Mouse (Mus musculus) R1 (cell line): ENCODE measurements at regions not wholly inside any gene's neighbourhood (a gene's known extent, or its start where the extent isn't known, plus 50 kb on each side); places are given as distances from the start of the nearest gene placed in this dataset.

Experiments used
- DNase-seq: peaks from one replicate; pipeline ENCODE4 v3.0.0-alpha.2; 2018; ENCODE audit warnings: low read depth, low spot score

GRCm38 (mm10) chr3:17772886-17773285 is 175.3 kb upstream of the Cypt12 start:
- DNase-seq: no peak

- no peak for DNase-seq
Observed at GRCm38 (mm10) chr3:17779152-17779551, 169.1 kb upstream of the Cypt12 start.

DNA sequence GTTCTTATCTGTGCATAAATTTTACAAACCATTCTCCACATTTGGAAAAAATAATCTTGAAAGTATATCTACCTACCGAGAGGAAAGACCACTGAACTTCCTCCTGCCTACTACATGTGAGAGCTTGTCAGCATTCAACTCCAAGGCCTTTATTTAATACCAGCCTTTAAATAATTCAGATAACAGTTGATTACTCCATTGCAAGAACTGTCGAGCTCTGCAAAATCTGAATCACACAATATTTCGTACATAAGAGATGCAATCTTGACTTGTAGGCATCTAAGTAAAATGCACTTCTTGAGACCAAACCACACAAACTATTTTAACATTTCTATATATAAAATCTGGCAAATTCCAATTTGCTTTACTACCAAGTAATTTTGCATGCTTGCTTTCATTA is 164.1 kb upstream of the Cypt12 start:
- DNase-seq: no peak

DNA sequence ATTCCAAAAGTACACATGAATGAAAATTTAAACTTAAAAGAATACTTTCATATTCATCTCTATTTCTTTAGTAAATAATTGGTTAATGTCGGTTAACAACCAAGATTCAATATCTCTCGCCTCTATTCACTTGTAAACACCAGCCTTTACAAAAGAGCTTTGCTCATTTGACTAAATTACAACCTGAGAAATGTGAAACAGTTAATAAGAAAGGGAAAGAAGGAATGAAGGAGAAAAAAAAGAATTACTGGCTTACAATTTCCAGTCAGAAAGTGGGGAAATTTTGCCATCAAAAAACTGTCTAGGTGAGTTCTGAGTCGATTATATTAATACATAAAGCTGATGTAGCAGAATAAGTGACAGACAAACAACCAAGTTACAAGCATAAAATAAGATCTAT is 163.6 kb upstream of the Cypt12 start:
- no peak for DNase-seq

- DNase-seq: peak; percentile 58
Observed at GRCm38 (mm10) chr3:17785106-17786022, 162.8 kb upstream of the Cypt12 start.

GRCm38 (mm10) chr3:17786023-17786720 is 162.0 kb upstream of the Cypt12 start:
- DNase-seq: peak; percentile 28

DNA sequence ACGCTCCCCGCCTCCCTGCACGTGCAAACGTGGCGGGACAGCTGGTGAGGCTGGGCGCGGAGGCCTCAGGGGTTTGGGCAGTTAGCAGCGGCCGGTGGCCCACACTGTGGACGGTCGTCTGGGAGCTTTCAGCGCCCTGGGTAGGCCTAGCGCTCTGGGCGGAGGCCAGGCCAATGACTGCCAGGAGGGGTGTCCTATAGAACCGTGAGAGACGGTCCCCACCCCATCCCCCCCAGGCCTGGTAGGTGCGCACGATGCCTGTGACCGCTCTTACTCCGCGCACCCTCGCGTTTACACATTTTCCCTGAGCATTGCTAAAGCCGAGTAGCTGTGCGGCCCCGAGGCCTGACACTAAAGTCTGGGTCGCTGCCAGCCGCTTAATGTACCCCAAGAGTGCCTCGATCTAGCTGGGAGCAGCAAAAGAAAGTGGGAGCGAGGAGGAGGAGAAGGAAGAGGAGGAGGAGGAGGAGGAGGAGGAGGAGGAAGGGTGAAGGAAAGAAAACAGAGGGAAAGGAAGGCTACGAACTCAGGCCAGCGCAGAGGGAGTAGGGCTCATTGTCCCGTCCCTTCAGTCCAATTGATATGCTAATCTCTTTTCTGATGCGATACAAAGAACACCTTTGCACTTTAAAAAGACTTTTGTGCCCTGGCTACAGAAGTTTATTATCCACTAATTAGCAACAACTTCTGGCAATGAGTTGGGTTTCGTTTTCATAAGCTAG is 161.3 kb upstream of the Cypt12 start:
- DNase-seq: peak; percentile 69

DNA sequence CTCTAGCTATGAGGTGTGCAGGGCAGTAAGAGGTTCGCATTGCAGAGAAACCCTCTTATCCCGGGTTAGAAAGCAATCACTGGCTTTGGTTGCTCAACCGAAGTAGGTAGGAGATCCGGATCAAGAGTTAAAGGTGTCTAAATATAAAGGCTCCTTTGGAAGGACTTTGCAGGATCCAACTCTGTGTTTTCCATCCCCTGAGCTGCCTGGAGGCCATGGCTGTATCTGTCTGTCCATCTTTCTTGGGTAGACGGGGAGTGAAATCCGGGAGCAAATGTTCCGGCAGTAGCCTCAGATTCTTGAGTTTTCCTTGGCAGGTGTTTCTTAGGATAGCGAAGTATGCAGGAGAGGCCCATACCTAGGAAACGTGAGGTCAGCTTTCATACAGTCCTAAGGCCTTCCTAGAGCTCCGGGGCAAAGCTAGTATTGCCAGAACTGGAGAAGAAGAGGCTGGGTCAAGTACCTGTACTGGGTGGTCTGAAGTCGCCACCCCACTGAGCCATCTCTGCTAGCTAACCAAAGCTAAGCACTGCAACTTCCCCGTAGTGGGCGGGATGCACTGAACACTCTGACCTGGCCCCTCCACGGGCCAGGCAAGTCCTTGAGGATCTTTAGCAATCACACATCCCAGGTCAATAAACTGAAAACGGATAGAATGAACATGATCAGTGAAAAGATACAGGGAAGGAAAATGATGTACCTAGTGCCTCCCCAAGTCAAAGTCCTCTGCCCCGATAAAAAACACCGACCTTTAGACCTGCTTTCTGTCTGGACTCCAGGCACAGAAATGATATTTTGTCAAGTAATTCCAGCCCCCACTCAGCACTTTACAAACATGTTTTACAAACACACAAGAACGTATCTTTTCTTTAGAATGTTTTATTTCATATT is 160.5 kb upstream of the Cypt12 start:
- DNase-seq: no peak

DNA sequence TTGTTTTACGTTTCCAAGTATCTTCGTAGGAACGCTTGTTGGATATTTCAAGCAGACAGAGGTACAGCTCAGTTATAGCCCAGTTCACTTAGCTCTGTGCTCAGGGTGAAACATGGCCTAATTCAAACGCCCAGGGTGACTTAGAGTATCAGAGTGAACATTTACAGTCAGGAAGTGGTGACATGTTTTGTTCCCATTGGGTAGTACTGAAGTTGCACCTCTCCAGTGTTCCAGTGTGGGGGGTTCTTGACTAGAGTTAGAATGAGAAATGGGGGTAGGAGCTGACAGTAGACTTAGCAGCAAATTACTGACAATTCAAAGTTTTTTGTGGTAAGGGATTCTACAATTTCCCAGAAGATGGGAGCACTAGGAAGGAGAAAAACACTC is 159.9 kb upstream of the Cypt12 start:
- no peak for DNase-seq

- DNase-seq: no peak
Observed at GRCm38 (mm10) chr3:17788778-17789299, 159.4 kb upstream of the Cypt12 start.

- DNase-seq: no peak
Observed at GRCm38 (mm10) chr3:17789454-17790196, 158.6 kb upstream of the Cypt12 start.

DNA sequence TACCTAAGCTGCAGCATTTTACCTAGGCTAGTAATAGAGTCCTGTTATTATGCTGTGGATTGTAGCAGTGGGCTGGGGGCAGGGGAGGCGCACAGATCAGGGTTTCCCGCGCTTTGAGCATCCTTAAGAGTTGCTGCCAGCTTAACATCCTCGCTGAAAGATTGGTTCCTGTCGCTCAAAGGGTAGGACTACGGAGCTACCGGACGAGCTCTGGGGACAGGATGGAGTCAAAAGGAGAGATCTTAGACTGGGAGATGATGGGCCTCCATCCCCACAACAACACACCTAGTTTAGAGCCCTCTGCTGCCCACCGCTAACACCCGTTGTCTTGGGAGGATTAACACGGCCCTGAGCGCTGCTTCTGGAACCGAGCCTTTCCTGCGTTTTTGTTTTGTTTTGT is 157.9 kb upstream of the Cypt12 start:
- peak; percentile 6 for DNase-seq

- no peak for DNase-seq
Observed at GRCm38 (mm10) chr3:17790816-17791215, 157.4 kb upstream of the Cypt12 start.

DNA sequence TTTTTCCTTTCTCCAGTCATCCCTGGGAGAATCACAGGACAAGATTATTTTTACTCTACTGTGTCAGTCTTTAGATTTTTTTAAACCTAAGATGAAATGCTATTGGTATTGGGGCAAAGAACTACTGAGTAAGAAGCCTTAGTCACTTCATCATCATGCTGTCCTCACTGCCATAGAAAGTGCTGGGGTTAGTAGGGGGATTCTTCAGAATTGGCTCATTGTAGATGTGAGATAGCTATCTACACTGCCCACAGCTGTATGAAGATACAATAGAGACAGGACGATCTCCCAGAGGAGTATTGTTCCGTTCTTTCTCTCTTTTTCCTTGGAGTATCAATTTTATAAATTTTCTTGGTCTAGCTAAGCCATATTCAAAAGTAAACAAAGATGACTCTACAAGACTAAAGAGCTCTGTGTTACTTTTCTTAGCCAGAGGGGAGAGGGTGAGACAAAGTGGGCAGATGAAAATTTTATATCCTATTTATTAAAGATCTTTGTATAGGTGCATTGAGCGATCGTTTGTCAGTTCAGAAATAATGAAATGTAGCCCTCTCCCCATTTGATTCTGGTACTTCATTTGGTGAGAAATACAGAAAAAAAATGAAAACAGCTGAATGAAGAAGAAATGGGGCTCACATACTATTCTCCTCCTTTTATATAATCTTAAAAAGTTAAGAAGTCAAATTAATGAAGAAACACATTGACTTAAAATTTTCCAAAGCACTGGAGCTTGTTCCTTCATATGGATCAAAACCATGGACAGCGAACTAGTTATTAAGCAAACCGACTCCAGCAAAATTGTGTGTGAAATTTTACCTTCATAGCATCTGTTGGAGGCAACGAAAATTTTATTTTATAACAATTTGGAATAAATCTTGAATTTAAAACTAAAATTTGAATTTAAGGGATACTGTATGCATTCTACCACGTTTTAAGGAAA is 156.6 kb upstream of the Cypt12 start:
- DNase-seq: no peak

GRCm38 (mm10) chr3:17792537-17793039 is 155.6 kb upstream of the Cypt12 start:
- no peak for DNase-seq

DNA sequence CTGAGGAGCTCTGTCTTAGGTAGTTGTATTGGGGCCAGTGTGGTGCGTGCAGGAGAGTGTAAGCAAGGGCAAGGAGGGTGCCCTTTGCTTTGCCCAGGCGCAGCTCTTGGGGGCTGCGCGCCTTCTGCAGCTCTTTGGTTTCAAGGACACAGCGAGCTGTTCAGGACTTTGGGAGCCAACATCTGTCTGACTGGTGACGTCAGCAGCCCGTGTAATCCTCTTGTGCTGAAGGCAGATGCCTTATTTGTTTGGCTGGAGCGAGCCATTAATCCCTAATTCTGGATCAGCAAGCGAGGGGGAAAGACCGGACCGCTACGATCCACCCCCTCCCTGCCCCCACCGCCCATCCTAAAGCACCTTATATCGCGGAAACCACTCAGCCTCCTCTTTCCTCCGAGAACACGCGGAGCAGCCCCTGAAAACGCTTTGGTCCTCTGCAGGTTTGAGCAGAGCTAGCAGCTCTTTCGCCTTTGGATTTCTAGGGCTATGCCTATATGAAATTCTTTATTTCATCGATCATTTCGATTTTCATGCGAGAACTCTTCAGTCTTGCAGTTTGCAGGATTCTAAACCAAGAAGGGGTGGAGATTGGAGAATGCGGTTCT is 154.5 kb upstream of the Cypt12 start:
- DNase-seq: peak; percentile 39

DNA sequence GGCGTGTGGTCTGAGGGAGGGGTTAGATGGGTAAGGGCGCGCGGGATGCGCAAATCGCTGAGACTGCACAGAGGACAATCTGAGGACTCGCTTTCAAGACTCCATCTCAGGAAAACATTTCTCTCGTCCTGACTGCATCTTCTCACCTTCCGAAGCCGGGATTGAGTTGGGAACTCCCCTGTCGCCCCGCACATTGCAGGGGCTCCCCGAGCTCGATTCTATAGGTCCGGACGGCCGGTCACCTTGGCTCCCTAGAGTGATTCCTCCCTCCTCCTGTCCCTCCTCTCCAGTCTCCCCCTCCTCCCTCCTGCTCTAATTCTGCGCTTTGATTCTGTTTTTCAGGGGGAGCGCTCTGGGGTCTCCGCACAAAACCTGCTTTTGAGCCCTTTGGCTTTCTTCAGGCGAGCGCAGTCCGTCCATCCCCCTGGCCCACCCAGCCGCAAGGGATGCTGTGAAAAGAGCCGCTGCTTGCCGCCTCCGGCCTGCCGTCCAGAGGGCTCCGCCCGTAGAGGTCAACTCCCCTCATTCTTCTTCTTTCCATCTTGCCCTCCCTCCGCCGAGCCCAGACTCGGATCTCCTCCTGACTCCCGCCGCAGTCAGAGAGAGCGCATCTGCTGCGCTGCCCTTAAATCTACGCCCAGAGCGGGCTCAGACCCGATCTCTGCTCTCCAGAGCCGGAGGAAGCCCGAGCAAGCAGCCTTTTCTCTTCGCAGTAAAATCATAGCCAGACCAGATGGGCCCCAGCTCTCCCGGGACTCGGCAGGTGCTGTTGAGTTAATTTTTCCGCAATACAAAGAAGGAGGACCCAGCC is 153.8 kb upstream of the Cypt12 start:
- DNase-seq: peak; percentile 42
